Mouse (Mus musculus): ENCODE measurements around the gene Naa11. TPM values are rescaled to one million over a fixed set of nuclear protein-coding genes. Genes with fewer than 3 reads are reported as not detected.

Naa11 gene
- total RNA-seq (2021): not detected
- long read RNA-seq, experiment 1: 0 reads
- long read RNA-seq, experiment 2: 0 reads

- intact Hi-C loops (cut with DNase I): loop anchor here (10.0 kb wide), 1 partner anchor 1137 kb away; no protein-coding TSS in a partner anchor
- DNase-seq: no peak
Observed at GRCm38 (mm10) chr5:97392160-97392559, at the start of gene Naa11. Naa11 (minus strand) TSS chr5:97392379.

GRCm38 (mm10) chr5:97432512-97432911 lies 40.3 kb upstream of the Naa11 start:
- no peak for DNase-seq
- intact Hi-C loops (cut with DNase I): no loop called here

- DNase-seq: no peak
- intact Hi-C loops (cut with DNase I): no loop called here
Observed at GRCm38 (mm10) chr5:97429976-97430375, 37.8 kb upstream of the Naa11 start.

- DNase-seq: no peak
- intact Hi-C loops (cut with DNase I): no loop called here
Observed at GRCm38 (mm10) chr5:97421669-97422068, 29.5 kb upstream of the Naa11 start.

- DNase-seq: no peak
- intact Hi-C loops (cut with DNase I): no loop called here
Observed at GRCm38 (mm10) chr5:97417185-97417584, 25.0 kb upstream of the Naa11 start.

GRCm38 (mm10) chr5:97415837-97416236 lies 23.7 kb upstream of the Naa11 start:
- DNase-seq: no peak
- intact Hi-C loops (cut with DNase I): no loop called here

- intact Hi-C loops (cut with DNase I): no loop called here
- no peak for DNase-seq
Observed at GRCm38 (mm10) chr5:97413716-97414115, 21.5 kb upstream of the Naa11 start.

GRCm38 (mm10) chr5:97410190-97410589 lies 18.0 kb upstream of the Naa11 start:
- intact Hi-C loops (cut with DNase I): no loop called here
- no peak for DNase-seq

- intact Hi-C loops (cut with DNase I): no loop called here
Observed at GRCm38 (mm10) chr5:97409234-97409704, 17.1 kb upstream of the Naa11 start.

GRCm38 (mm10) chr5:97401042-97401441 lies 8.9 kb upstream of the Naa11 start:
- intact Hi-C loops (cut with DNase I): no loop called here
- no peak for DNase-seq

More at GRCm38 (mm10) chr5:97409234-97409704, 17.1 kb upstream of the Naa11 start:
- no peak for DNase-seq

GRCm38 (mm10) chr5:97397585-97397984 lies 5.4 kb upstream of the Naa11 start:
- DNase-seq: no peak
- intact Hi-C loops (cut with DNase I): loop anchor here (10.0 kb wide), 1 partner anchor 1143 kb away; no protein-coding TSS in a partner anchor

GRCm38 (mm10) chr5:97387622-97388021 lies 4.6 kb downstream of the Naa11 start:
- DNase-seq: no peak
- intact Hi-C loops (cut with DNase I): no loop called here

GRCm38 (mm10) chr5:97384399-97384798 lies 7.8 kb downstream of the Naa11 start:
- intact Hi-C loops (cut with DNase I): no loop called here
- no peak for DNase-seq

GRCm38 (mm10) chr5:97382548-97383222 lies 9.5 kb downstream of the Naa11 start:
- intact Hi-C loops (cut with DNase I): no loop called here
- no peak for DNase-seq

- intact Hi-C loops (cut with DNase I): no loop called here
- no peak for DNase-seq
Observed at GRCm38 (mm10) chr5:97379976-97380375, 12.2 kb downstream of the Naa11 start.

GRCm38 (mm10) chr5:97364781-97365180 lies 27.4 kb downstream of the Naa11 start:
- DNase-seq: no peak
- intact Hi-C loops (cut with DNase I): no loop called here

- intact Hi-C loops (cut with DNase I): no loop called here
- DNase-seq: no peak
Observed at GRCm38 (mm10) chr5:97364252-97364651, 27.9 kb downstream of the Naa11 start.

- intact Hi-C loops (cut with DNase I): no loop called here
- no peak for DNase-seq
Observed at GRCm38 (mm10) chr5:97362539-97362938, 29.6 kb downstream of the Naa11 start.

GRCm38 (mm10) chr5:97359104-97359503 lies 33.1 kb downstream of the Naa11 start:
- intact Hi-C loops (cut with DNase I): no loop called here
- no peak for DNase-seq

GRCm38 (mm10) chr5:97356135-97356534 lies 36.0 kb downstream of the Naa11 start:
- intact Hi-C loops (cut with DNase I): no loop called here
- DNase-seq: no peak

GRCm38 (mm10) chr5:97355152-97355551 lies 37.0 kb downstream of the Naa11 start:
- intact Hi-C loops (cut with DNase I): no loop called here
- no peak for DNase-seq

GRCm38 (mm10) chr5:97348760-97349159 lies 43.4 kb downstream of the Naa11 start:
- intact Hi-C loops (cut with DNase I): no loop called here

More at GRCm38 (mm10) chr5:97348760-97349159, 43.4 kb downstream of the Naa11 start:
- DNase-seq: no peak

Data from gastrocnemius, postnatal 36 days (tissue).